Mouse (Mus musculus) kidney, postnatal 0 days (tissue): ENCODE measurements at regions not wholly inside any gene's neighbourhood (a gene's known extent, or its start where the extent isn't known, plus 50 kb on each side); places are given as distances from the start of the nearest gene placed in this dataset.
"Not testable (repeated sequence)": the region's sequence is repeated elsewhere in the genome, so short reads cannot be mapped to it uniquely, and the experiment has no call there.

Source experiments
- ATAC-seq: fragments of 200-750 bp; cut with Nextera tagmentation; replicated peaks from 2 replicates; pipeline ENCODE4 v1.8.0; 2017; ENCODE audit warnings: low read depth, moderate number of reproducible peaks, moderate TSS enrichment, moderate library complexity; ENCODE audit not compliant: low FRiP score
- DNase-seq: peaks from one replicate; pipeline ENCODE4 v3.0.0-alpha.2; 2016; ENCODE audit warnings: low spot score
- H3K27ac ChIP-seq: fragments of 300-500 bp; sonication (generic); 2 replicates; pipeline ENCODE4 v1.5.1; 2014; ENCODE audit warnings: mild to moderate bottlenecking
- H3K27me3 ChIP-seq: fragments of 300-500 bp; sonication (generic); 2 replicates; pipeline ENCODE4 v1.6.1; 2014; ENCODE audit warnings: low read length, mixed read lengths; ENCODE audit not compliant: insufficient read depth
- H3K36me3 ChIP-seq: fragments of 300-500 bp; sonication (generic); 2 replicates; pipeline ENCODE4 v1.6.1; 2014; ENCODE audit warnings: low read length, mixed read lengths; ENCODE audit not compliant: insufficient read depth
- H3K4me1 ChIP-seq: fragments of 300-500 bp; sonication (generic); replicated peaks from 2 replicates; pipeline ENCODE4 v1.6.1; 2014; ENCODE audit warnings: antibody characterized with exemption, low read length, mixed read lengths; ENCODE audit not compliant: insufficient read depth
- H3K4me2 ChIP-seq: fragments of 300-500 bp; sonication (generic); 2 replicates; pipeline ENCODE4 v1.6.1; 2014; ENCODE audit warnings: mild to moderate bottlenecking, low read length, moderate library complexity, mixed read lengths
- H3K4me3 ChIP-seq: fragments of 300-500 bp; sonication (generic); replicated peaks from 2 replicates; pipeline ENCODE4 v1.5.1; 2014; ENCODE audit warnings: low read depth, low read length
- H3K9ac ChIP-seq: fragments of 300-500 bp; sonication (generic); 2 replicates; pipeline ENCODE4 v1.6.1; 2014; ENCODE audit warnings: low read depth, low read length
- H3K9me3 ChIP-seq: fragments of 300-500 bp; sonication (generic); replicated peaks from 2 replicates; pipeline ENCODE4 v1.6.1; 2016; ENCODE audit warnings: low read length, inconsistent platforms, mixed read lengths
- CTCF ChIP-seq: IDR thresholded peaks from 2 replicates; pipeline ENCODE4 v1.5.1; 2016; ENCODE audit warnings: antibody characterized with exemption, low read depth, mild to moderate bottlenecking, moderate library complexity
- WGBS: fragments of 180-500 bp; shearing (Covaris S2); extraction: QIAGEN DNeasy Blood & Tissue Kit; methylation state at CpG from one replicate; pipeline ENCODE4 v1.1.7; 2014; 5-methylcytosine and 5-hydroxymethylcytosine counted together

GRCm38 (mm10) chr10:96273607-96274365, 137.4 kb downstream of the Gm5426 start:
- H3K4me2 ChIP-seq: no peak overlapping the region
- H3K9me3 ChIP-seq: no peaks in the 10 kb centered on the region
- no peak overlapping the region for H3K27ac ChIP-seq
- no peaks in the 10 kb centered on the region for H3K27me3 ChIP-seq
- H3K9ac ChIP-seq: no peak overlapping the region
- TF ChIP-seq CTCF: no peak
- ATAC-seq: no peak
- H3K4me3 ChIP-seq: no peak overlapping the region
- 83% methylated on average over 7 of the region's 7 CpGs for WGBS
- DNase-seq: no peak
- H3K4me1 ChIP-seq: no peaks in the 10 kb centered on the region
- no peaks in the 10 kb centered on the region for H3K36me3 ChIP-seq

DNA sequence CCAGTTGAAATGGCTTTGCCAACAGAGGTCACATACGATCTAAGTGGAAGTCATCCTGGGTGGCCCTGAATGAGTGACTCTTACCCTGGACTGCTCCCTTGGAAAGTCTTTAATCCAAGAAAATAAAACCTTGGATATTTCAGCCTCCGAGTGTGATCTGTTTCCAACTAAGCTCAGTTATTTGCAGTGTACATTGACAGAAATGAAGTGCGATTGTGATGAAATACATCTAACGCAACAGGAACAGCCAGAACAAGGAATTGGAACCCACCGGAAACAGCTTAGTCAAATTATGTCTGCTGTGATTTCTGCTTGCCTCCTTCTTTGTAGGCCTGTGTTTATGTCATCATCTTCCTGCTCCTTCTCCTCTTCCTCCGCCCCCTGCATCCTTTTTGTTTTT, 143.7 kb downstream of the Gm5426 start:
- H3K36me3 ChIP-seq: no peaks in the 10 kb centered on the region
- H3K4me2 ChIP-seq: no peak overlapping the region
- H3K27ac ChIP-seq: no peak overlapping the region
- H3K9ac ChIP-seq: no peak overlapping the region
- no peaks in the 10 kb centered on the region for H3K27me3 ChIP-seq
- DNase-seq (no peak), ATAC-seq (no peak)
- no peak overlapping the region for H3K4me3 ChIP-seq
- no peaks in the 10 kb centered on the region for H3K9me3 ChIP-seq
- no peaks in the 10 kb centered on the region for H3K4me1 ChIP-seq
- WGBS: 92% methylated on average over 6 of the region's 6 CpGs
- TF ChIP-seq CTCF: no peak

GRCm38 (mm10) chr10:96285407-96286093, 149.1 kb downstream of the Gm5426 start:
- WGBS: 83% methylated on average over 10 of the region's 10 CpGs
- H3K9me3 ChIP-seq: no peaks in the 10 kb centered on the region
- H3K27ac ChIP-seq: no peak overlapping the region
- no peak overlapping the region for H3K9ac ChIP-seq
- ATAC-seq: no peak
- DNase-seq: no peak
- H3K4me2 ChIP-seq: no peak overlapping the region
- no peak overlapping the region for H3K4me3 ChIP-seq
- no peaks in the 10 kb centered on the region for H3K4me1 ChIP-seq
- TF ChIP-seq CTCF: no peak
- H3K27me3 ChIP-seq: no peaks in the 10 kb centered on the region
- H3K36me3 ChIP-seq: no peaks in the 10 kb centered on the region

DNA sequence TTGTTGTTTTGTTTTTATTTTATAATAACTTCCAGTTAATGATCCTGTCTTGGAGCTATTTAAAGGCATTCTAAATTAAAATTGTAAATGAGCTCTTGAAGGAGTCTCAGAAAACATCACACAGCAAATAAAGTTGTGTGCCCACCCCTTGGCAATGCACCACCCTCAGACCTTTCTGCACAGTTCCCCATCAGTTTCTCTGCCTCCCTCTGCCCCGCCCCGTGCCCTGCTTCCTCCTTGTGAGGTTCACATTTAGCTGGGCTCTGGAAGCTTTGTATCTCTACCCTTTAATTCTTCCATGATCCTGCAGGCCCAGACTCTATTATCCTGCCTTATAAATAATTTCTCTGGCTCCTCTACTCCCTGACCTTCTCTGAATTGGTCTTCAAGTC, 149.7 kb downstream of the Gm5426 start:
- no peaks in the 10 kb centered on the region for H3K27me3 ChIP-seq
- DNase-seq: no peak
- H3K36me3 ChIP-seq: no peaks in the 10 kb centered on the region
- no peak for TF ChIP-seq CTCF
- 79% methylated on average over 2 of the region's 2 CpGs for WGBS
- no peaks in the 10 kb centered on the region for H3K4me1 ChIP-seq
- H3K9me3 ChIP-seq: no peaks in the 10 kb centered on the region
- no peak overlapping the region for H3K27ac ChIP-seq
- H3K4me2 ChIP-seq: no peak overlapping the region
- no peak for ATAC-seq
- H3K9ac ChIP-seq: no peak overlapping the region
- H3K4me3 ChIP-seq: no peak overlapping the region

- DNase-seq, ATAC-seq: not testable (repeated sequence)
These were observed 152.6 kb downstream of the Gm5426 start for GRCm38 (mm10) chr10:96289005-96289404.

GRCm38 (mm10) chr10:96293622-96294021, 157.2 kb downstream of the Gm5426 start:
- Histone ChIP-seq H3K4me3 (no peak overlapping the region), H3K27ac (no peak overlapping the region), H3K4me1 (no peaks in the 10 kb centered on the region), H3K9ac (no peak overlapping the region), H3K27me3 (no peaks in the 10 kb centered on the region), H3K4me2 (no peak overlapping the region), H3K36me3 (no peaks in the 10 kb centered on the region), H3K9me3 (no peaks in the 10 kb centered on the region)
- TF ChIP-seq CTCF: no peak
- ATAC-seq: no peak
- no peak for DNase-seq
- 49% methylated on average over 7 of the region's 7 CpGs for WGBS

More at GRCm38 (mm10) chr10:96289005-96289404, 152.6 kb downstream of the Gm5426 start:
- H3K4me3 ChIP-seq, H3K4me1 ChIP-seq, H3K27ac ChIP-seq, H3K9me3 ChIP-seq, H3K9ac ChIP-seq, H3K36me3 ChIP-seq, H3K27me3 ChIP-seq, H3K4me2 ChIP-seq: not testable (repeated sequence)
